Mouse (Mus musculus) neural tube, embryonic 14.5 days (tissue): ENCODE results near the gene Col6a3. TPM values are rescaled to one million over a fixed set of nuclear protein-coding genes. Genes with fewer than 3 reads are reported as not detected.

Experiments used
- ATAC-seq: fragments of 200-750 bp; cut with Nextera tagmentation; 2 replicates; pipeline ENCODE4 v1.8.0; 2017; ENCODE audit warnings: low read depth, mild to moderate bottlenecking, moderate TSS enrichment, moderate library complexity
- H3K27ac ChIP-seq: fragments of 300-500 bp; sonication (generic); 2 replicates; pipeline ENCODE4 v1.5.1; 2014; ENCODE audit warnings: low read depth, mild to moderate bottlenecking, control low read depth, low read length, moderate library complexity, mixed read lengths
- H3K27me3 ChIP-seq: fragments of 300-500 bp; sonication (generic); 2 replicates; pipeline ENCODE4 v1.6.1; 2014; ENCODE audit warnings: low read length; ENCODE audit not compliant: control insufficient read depth, insufficient read depth
- H3K36me3 ChIP-seq: fragments of 300-500 bp; sonication (generic); 2 replicates; pipeline ENCODE4 v1.6.1; 2014; ENCODE audit warnings: low read length, mixed read lengths; ENCODE audit not compliant: control insufficient read depth, insufficient read depth
- H3K4me1 ChIP-seq: fragments of 300-500 bp; sonication (generic); 2 replicates; pipeline ENCODE4 v1.6.1; 2014; ENCODE audit warnings: low read length; ENCODE audit not compliant: control insufficient read depth, insufficient read depth
- H3K4me2 ChIP-seq: fragments of 300-500 bp; sonication (generic); 2 replicates; pipeline ENCODE4 v1.6.1; 2014; ENCODE audit warnings: mild to moderate bottlenecking, low read depth, low read length, control low read depth
- H3K4me3 ChIP-seq: fragments of 300-500 bp; sonication (generic); 2 replicates; pipeline ENCODE4 v1.5.1; 2014; ENCODE audit warnings: low read depth, low read length, control low read depth, mixed read lengths
- H3K9ac ChIP-seq: fragments of 300-500 bp; sonication (generic); replicated peaks from 2 replicates; pipeline ENCODE4 v1.6.1; 2014; ENCODE audit warnings: low read depth, mild to moderate bottlenecking, control low read depth, low read length, mixed read lengths
- H3K9me3 ChIP-seq: fragments of 300-500 bp; sonication (generic); 2 replicates; pipeline ENCODE4 v1.6.1; 2016; ENCODE audit warnings: low read length; ENCODE audit not compliant: control insufficient read depth
- WGBS: fragments of 180-500 bp; shearing (Covaris S2); extraction: QIAGEN DNeasy Blood & Tissue Kit; methylation state at CpG from one replicate; pipeline ENCODE4 v1.1.7; 2014; 5-methylcytosine and 5-hydroxymethylcytosine counted together
- polyA plus RNA-seq: library from polyadenylated mRNA; unstranded; fragments of >200 nt; fragmentation: Nextera tagmentation; extraction: Ambion mirVana; gene quantifications from 2 replicates; pipeline ENCODE4 v1.2.1, GENCODE M21; 2014

The Col6a3 gene
- polyA plus RNA-seq, 1 experiment from 2014 or later: 1.1 TPM

- WGBS: 74% methylated on average over 10 of the region's 10 CpGs
- no peak overlapping the region for H3K9ac ChIP-seq
These were observed 1.4 kb upstream of the Col6a3 start for GRCm38 (mm10) chr1:90845206-90845605.

GRCm38 (mm10) chr1:90842789-90843587 is 783 bp downstream of the Col6a3 start:
- Histone ChIP-seq H3K9me3 (no peaks in the 10 kb centered on the region), H3K4me1 (no peaks in the 10 kb centered on the region), H3K4me3 (0 out of 2 replicates have a peak overlapping the region, but pooled peaks have one; percentile 6), H3K27ac (no peak overlapping the region), H3K36me3 (no peaks in the 10 kb centered on the region), H3K4me2 (no peak overlapping the region), H3K9ac (no peak overlapping the region), H3K27me3 (no peaks in the 10 kb centered on the region)
- WGBS: 77% methylated on average over 9 of the region's 9 CpGs
- no peak for ATAC-seq

More at GRCm38 (mm10) chr1:90845206-90845605, 1.4 kb upstream of the Col6a3 start:
- ATAC-seq: no peak
- no peak overlapping the region for H3K27ac ChIP-seq
- H3K36me3 ChIP-seq: no peaks in the 10 kb centered on the region
- no peaks in the 10 kb centered on the region for H3K27me3 ChIP-seq
- no peaks in the 10 kb centered on the region for H3K9me3 ChIP-seq
- no peak overlapping the region for H3K4me2 ChIP-seq
- no peaks in the 10 kb centered on the region for H3K4me1 ChIP-seq
- no peak overlapping the region for H3K4me3 ChIP-seq

- no peak for ATAC-seq
- 16% methylated on average over 4 of the region's 4 CpGs for WGBS
These were observed 3.5 kb downstream of the Col6a3 start for GRCm38 (mm10) chr1:90840250-90840649.

GRCm38 (mm10) chr1:90838657-90839056 is 5.1 kb downstream of the Col6a3 start:
- Histone ChIP-seq H3K4me3 (no peak overlapping the region), H3K9me3 (no peaks in the 10 kb centered on the region), H3K9ac (no peak overlapping the region), H3K4me1 (no peaks in the 10 kb centered on the region), H3K27ac (no peak overlapping the region), H3K27me3 (no peaks in the 10 kb centered on the region), H3K36me3 (no peaks in the 10 kb centered on the region), H3K4me2 (no peak overlapping the region)
- ATAC-seq: no peak
- WGBS: 87% methylated on average over 4 of the region's 4 CpGs

More at GRCm38 (mm10) chr1:90840250-90840649, 3.5 kb downstream of the Col6a3 start:
- H3K36me3 ChIP-seq: no peaks in the 10 kb centered on the region
- H3K9me3 ChIP-seq: no peaks in the 10 kb centered on the region
- H3K27me3 ChIP-seq: no peaks in the 10 kb centered on the region
- no peak overlapping the region for H3K27ac ChIP-seq
- no peak overlapping the region for H3K4me2 ChIP-seq
- H3K4me1 ChIP-seq: no peaks in the 10 kb centered on the region
- no peak overlapping the region for H3K4me3 ChIP-seq
- H3K9ac ChIP-seq: no peak overlapping the region

- ATAC-seq: no peak
- no peaks in the 10 kb centered on the region for H3K4me1 ChIP-seq
- no peaks in the 10 kb centered on the region for H3K9me3 ChIP-seq
- no peak overlapping the region for H3K27ac ChIP-seq
- no peak overlapping the region for H3K4me3 ChIP-seq
- 68% methylated on average over 12 of the region's 12 CpGs for WGBS
- no peaks in the 10 kb centered on the region for H3K36me3 ChIP-seq
- no peaks in the 10 kb centered on the region for H3K27me3 ChIP-seq
- H3K9ac ChIP-seq: no peak overlapping the region
- H3K4me2 ChIP-seq: no peak overlapping the region
These were observed 5.5 kb downstream of the Col6a3 start for GRCm38 (mm10) chr1:90838221-90838620.

GRCm38 (mm10) chr1:90836178-90836740 is 7.5 kb downstream of the Col6a3 start:
- Histone ChIP-seq H3K4me2 (no peak overlapping the region), H3K4me3 (no peak overlapping the region), H3K27ac (no peak overlapping the region), H3K9me3 (no peaks in the 10 kb centered on the region), H3K36me3 (no peaks in the 10 kb centered on the region), H3K9ac (no peak overlapping the region), H3K4me1 (no peaks in the 10 kb centered on the region), H3K27me3 (no peaks in the 10 kb centered on the region)
- 59% methylated on average over 5 of the region's 5 CpGs for WGBS
- ATAC-seq: no peak

- Histone ChIP-seq H3K36me3 (no peaks in the 10 kb centered on the region), H3K27ac (no peak overlapping the region), H3K4me1 (no peaks in the 10 kb centered on the region), H3K9me3 (no peaks in the 10 kb centered on the region), H3K4me2 (no peak overlapping the region), H3K27me3 (no peaks in the 10 kb centered on the region), H3K4me3 (no peak overlapping the region), H3K9ac (no peak overlapping the region)
- 69% methylated on average over 6 of the region's 6 CpGs for WGBS
- ATAC-seq: no peak
These were observed 9.1 kb downstream of the Col6a3 start for GRCm38 (mm10) chr1:90834701-90835100.

GRCm38 (mm10) chr1:90830006-90830405 is 13.8 kb downstream of the Col6a3 start:
- Histone ChIP-seq H3K27ac (no peak overlapping the region), H3K4me3 (no peak overlapping the region), H3K9me3 (no peaks in the 10 kb centered on the region), H3K9ac (no peak overlapping the region), H3K27me3 (no peaks in the 10 kb centered on the region), H3K4me1 (no peaks in the 10 kb centered on the region), H3K36me3 (no peaks in the 10 kb centered on the region), H3K4me2 (no peak overlapping the region)
- no peak for ATAC-seq
- WGBS: 61% methylated on average over 6 of the region's 6 CpGs

GRCm38 (mm10) chr1:90813226-90813625 is 30.5 kb downstream of the Col6a3 start:
- no peak for ATAC-seq
- no peaks in the 10 kb centered on the region for H3K9me3 ChIP-seq
- WGBS: 73% methylated on average over 15 of the region's 15 CpGs
- no peaks in the 10 kb centered on the region for H3K27me3 ChIP-seq
- H3K4me2 ChIP-seq: no peak overlapping the region
- H3K4me1 ChIP-seq: no peaks in the 10 kb centered on the region
- no peak overlapping the region for H3K9ac ChIP-seq
- no peaks in the 10 kb centered on the region for H3K36me3 ChIP-seq
- no peak overlapping the region for H3K4me3 ChIP-seq
- no peak overlapping the region for H3K27ac ChIP-seq
